Mouse (Mus musculus) left cerebral cortex, postnatal 4 days (tissue): ENCODE results near the gene R3hdm4. TPM values are rescaled to one million over a fixed set of nuclear protein-coding genes. Genes with fewer than 3 reads are reported as not detected.
"Not testable (repeated sequence)": the region's sequence is repeated elsewhere in the genome, so short reads cannot be mapped to it uniquely, and the experiment has no call there.

ENCODE experiments used
- DNase-seq: peaks from one replicate; pipeline ENCODE4 v3.0.0-alpha.2; 2022
- intact Hi-C: fragments of 180-260 bp; cut with DNase I; formaldehyde crosslinking; loops from one replicate; pipeline ENCODE4 v1.15.1; 2025
- total RNA-seq, 2 experiments: library from RNA; stranded (reverse); gene quantifications; 2 replicates each; pipeline ENCODE4 v1.2.3; 2021

The R3hdm4 gene
- total RNA-seq, 2 experiments from 2014 or later: 307 to 309 TPM

DNA sequence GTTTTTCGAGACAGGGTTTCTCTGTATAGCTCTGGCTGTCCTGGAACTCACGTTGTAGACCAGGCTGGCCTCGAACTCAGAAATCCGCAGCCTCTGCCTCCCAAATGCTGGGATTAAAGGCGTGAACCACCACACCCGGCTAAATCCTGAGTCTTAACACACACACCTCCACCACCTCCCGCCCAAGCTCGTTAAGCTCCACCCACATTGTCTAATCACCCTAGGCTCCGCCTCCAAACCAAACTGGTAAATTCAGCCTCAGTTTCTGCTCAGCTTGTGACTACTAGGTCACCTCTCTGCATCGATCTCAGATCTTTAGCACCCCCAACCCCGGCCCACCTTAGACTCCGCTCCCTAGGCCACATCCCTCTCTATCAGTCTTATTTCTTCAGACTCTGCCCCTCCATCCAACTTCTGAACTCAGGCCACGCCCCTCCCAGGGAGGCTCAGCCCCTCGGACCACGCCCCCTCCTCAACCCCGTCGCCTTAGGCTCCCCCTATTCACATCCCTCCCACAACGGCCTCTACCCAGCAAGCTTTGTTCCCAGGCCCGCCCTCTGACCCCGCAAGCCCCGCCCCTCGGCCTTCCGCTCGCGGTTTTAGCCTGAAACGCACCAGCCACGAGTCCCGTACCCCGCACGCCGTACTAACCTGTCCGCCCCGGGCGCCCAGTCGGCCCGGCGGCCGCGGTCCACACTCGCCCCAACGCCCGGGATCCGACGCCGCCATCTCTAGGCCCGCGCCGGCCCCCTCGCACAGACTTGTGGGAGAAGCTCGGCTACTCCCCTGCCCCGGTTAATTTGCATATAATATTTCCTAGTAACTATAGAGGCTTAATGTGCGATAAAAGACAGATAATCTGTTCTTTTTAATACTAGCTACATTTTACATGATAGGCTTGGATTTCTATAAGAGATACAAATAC, 12.6 kb downstream of the R3hdm4 start, which contains the start of gene Med16:
Gene Med16 (minus strand): TSS at position 757 of the 925 bp plus-strand sequence.
- intact Hi-C loops: no loop called here
- DNase-seq: peak; percentile 97

DNA sequence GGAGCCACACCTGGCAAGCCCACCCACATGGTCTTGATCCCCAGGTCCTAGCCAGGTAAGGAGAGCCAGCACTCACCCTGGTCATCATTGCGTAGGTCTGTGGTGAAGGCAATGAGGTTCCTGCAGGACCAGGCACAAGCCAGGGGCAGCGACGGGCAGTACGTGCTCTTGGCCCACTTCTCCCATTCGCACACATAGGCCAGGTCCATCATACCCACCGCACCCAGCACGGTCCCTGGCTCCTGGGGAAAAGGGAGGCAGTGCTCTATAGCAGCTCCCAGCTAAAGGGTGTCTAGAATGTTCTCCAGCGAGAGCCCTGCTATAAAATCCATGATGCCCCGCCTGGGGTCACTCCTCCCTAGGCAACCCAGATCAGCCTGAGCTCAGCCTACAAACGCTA, 13.6 kb downstream of the R3hdm4 start:
- intact Hi-C loops: no loop called here
- no peak for DNase-seq

DNA sequence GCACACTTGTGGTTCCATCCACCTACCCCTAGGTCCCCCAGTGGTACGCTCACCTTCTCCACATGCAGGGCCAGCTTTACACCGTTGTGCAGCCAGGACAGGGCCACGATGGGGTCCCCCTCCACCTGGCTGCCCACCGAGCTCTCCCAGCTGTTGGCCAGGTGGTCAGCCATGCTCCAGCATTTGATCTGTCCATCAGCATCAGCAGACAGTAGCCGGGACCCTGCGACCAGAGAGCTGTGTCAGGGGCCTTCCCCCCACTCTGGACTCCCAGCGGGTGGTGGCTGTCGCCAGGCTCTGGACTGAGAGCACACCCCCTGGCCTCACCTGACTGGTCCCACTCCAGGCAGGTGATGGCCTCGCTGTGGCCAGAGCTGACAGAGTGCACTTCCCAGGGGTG, 14.3 kb downstream of the R3hdm4 start:
- no peak for DNase-seq
- intact Hi-C loops: no loop called here

DNA sequence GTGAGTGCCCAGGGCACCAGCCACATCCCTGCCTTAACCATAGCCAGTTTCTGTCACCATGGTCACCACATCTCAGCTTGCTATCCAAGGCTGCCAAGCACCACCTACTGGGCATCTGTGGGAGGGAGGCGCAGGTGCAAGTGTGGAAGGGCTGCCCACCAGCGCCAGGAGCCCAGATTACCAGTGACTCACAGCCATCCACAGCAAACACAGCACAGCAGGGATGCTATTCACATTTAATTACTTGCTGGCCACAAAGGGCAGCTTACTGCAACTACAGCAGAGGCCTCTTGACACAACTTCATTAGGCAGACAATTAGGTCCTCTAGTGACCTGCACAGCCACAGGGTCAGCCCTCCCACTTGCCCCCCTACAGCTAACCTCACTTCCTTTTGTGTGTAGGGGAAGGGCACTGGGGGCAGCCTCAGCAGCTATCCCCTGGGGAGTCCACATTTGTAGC, 20.0 kb downstream of the R3hdm4 start:
- peak; percentile 78 for DNase-seq
- intact Hi-C loops: no loop called here

DNA sequence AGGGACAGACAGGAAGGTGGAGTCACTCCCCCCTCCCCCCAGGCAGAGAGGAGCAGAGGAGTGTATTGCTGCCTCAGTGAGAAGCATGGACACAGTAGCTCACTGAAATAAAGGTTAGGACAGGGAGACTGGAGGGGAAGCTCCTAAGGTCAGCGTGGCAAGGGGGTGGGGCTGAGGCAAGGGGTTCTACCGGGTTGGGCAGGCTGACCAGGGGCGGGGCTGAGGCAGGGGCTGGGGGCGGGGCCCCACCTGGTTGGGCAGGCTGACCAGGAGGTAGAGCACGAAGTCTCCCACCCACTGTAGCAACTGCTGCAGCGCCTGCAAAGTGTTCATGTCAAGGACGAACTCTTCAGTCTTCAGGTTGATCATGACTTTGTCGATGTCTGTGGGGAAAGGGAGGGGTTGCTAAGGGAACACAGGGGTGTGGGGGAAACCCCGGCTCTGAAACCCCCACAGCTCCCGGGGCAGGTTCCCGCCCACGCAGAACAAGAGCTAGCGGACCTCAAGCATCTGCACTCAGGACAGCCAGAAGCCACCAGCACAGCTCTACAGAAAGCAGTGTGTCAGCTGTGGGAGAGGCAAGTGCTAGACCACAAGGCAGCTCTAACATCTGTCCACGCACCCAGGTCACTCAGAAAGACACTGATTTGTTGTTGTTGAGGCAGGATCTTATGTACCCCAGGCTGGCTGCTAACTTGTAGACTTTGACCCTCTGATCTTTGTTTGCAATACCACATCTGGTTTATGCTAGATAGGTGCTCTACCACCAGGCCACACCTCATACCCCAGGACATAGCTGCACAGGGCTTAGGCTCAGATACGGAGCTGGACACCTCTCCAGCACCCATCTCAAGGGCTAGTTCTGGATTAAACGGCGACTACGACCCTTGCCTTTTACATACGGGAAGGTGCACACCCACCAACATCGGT, 23.4 kb downstream of the R3hdm4 start:
- intact Hi-C loops: no loop called here
- DNase-seq: no peak

DNA sequence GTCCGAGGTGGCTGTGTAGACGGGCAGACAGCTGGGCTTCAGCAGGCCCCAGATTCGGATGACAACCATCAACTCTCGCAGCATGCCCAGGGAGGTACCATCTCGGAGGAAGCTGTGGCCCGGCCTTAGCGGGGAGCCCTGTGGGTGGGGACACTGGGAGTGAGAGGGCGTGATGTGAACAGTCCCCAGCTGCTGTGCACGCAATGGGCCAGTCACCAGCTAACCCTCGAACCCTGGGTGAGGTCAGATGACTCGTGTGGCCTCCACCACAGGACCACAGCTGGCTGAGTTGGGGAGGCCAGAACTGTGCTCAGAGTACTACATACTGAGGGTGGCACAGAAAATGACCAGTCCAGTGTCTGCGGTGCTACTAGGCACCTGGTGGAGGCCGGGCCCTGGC, 24.2 kb downstream of the R3hdm4 start:
- intact Hi-C loops: no loop called here
- no peak for DNase-seq

DNA sequence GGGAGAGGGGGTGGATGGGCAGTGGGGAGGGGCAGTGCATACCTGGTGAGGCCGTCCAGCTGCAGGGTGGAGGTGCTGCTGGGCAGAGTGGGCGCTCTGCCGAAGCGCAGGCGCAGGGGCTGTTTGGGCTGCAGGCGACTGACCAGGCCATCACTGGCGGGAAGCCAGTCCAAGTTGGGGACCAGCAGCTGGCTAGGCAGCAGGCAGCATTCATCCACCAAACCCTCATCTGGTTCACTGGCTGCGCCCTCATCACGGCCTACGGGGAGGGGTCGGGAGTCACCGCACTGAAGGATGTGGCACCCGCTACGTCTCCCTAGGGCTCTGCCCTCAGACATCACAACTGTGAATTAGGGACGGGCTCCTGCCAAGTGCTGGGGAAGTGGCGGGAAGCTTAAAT, 24.7 kb downstream of the R3hdm4 start:
- DNase-seq: peak; percentile 52
- intact Hi-C loops: no loop called here

DNA sequence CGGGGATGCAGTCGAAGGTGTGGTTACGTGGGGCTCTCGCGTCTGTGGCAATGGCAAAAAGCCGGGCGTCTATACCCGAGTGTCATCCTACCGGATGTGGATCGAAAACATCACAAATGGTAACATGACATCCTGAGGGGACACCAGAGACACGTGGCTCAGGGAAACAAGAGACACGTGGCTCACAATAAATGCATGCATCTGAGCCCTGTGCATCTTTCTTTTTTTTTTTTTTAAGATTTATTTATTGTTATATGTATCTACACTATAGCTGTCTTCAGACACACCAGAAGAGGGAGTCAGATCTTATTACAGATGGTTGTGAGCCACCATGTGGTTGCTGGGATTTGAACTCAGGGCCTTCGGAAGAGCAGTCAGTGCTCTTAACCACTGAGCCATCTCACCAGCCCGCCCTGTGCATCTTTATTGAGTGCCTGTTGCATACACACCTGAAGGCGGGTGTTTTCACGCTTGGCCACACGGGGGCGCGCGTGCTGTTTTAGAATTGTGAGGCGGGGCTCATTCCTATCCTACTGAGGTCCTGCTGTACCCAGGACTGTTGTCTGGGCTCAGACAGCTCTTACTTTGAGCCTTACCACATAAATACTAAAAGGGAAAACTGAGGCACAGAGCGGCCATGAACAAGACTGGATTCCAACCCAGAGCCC, 28.4 kb downstream of the R3hdm4 start:
- DNase-seq: peak; percentile 85
- intact Hi-C loops: not testable (repeated sequence)

DNA sequence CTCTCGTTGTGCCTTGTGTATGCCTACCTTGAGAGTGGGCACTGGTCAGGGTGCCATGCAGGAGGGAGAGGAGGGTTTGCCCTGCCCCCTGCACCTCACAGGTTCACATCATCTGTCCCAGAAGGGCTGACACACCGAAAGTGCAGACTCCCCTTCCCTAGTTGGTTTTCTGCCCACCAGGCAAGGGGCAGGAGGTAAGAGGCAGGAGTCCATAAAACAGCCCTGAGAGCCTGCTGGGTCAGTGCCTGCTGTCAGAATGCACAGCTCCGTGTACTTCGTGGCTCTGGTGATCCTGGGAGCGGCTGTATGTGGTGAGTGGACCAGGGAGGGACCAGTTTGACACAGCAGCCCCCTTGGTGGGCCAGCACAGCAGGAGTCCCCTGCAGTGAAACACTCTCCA, 30.3 kb downstream of the R3hdm4 start, which contains the start of gene Cfd:
Gene Cfd (plus strand): TSS at position 184 of the 400 bp plus-strand sequence.
- intact Hi-C loops: no loop called here

DNA sequence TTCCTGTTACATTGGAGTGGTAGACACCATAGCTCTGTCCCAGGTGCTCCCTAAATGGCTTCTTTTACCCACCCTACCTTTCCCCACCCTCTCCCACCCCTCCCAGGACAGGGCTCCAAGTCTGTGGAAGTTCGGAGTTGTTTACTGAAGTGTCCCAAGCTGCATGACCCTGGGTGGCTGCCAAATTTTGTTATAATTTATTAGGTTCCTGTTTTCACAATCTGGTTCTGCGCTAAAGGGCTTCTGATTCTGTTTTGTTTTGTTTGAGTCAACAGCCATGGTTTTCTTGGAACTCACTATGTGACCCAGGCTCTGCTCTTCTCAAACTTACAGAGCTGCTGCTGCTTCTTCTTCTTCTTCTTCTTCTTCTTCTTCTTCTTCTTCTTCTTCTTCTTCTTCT, 31.6 kb downstream of the R3hdm4 start:
- DNase-seq: no peak
- intact Hi-C loops: no loop called here

More for the DNA sequence above, 30.3 kb downstream of the R3hdm4 start, which contains the start of gene Cfd:
- no peak for DNase-seq

DNA sequence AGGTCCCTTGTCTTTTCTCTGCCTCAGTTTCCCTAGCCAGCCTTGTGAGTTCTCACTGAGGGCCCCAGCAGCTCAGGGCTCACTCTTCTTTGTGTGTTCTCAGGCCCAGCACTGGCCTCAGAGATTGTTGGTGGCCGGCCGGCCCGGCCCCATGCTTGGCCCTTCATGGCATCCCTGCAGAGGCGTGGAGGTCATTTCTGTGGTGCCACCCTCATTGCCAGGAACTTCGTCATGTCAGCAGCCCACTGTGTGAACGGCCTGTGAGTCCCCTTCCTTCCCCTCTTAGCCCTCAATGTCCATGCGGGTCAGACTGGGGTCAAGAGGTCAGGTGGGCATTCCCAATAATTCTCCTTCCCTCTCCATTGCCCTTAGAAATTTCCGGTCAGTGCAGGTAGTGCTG, 34.4 kb downstream of the R3hdm4 start:
- DNase-seq: no peak
- intact Hi-C loops: no loop called here

DNA sequence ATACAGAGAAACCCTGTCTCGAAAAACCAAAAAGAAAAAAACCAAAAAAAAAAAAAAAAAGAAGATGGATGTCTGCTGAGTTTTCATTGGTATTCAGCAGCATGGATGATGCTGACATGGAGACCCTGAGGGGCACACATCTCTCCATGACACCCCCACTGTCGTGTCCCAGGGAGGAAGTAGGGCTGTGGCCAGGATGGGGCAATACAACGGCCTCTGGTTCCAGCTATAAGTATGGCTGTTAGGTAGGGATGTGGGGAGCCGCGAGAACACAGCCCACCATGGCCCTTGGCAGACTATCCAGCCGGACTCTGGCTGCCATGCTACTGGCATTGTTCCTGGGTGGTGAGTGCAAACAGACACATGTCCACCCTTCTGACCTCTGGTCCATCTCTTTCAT, 35.0 kb downstream of the R3hdm4 start, which contains the start of gene Elane:
Gene Elane (plus strand): TSS at position 194 of the 400 bp plus-strand sequence.
- intact Hi-C loops: no loop called here

DNA sequence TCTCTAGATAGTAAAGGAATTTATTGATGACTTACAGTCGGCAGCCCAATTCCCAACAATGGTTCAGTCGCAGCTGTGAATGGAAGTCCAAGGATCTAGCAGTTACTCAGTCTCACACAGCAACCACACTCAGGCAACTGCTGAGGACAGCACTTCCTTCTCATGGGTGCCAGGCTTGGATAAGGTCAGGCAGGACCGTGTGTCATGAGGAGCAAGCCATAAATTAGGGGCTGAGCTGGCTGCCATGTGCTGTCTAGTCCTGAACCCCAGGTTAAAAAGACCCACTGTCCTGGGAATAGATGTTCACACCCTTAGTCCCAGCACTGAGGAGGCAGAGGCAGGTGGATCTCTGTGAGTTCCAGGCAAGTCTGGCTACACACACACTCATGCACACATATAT, 36.1 kb downstream of the R3hdm4 start:
- intact Hi-C loops, DNase-seq: not testable (repeated sequence)

More for the DNA sequence above, 35.0 kb downstream of the R3hdm4 start, which contains the start of gene Elane:
- no peak for DNase-seq

DNA sequence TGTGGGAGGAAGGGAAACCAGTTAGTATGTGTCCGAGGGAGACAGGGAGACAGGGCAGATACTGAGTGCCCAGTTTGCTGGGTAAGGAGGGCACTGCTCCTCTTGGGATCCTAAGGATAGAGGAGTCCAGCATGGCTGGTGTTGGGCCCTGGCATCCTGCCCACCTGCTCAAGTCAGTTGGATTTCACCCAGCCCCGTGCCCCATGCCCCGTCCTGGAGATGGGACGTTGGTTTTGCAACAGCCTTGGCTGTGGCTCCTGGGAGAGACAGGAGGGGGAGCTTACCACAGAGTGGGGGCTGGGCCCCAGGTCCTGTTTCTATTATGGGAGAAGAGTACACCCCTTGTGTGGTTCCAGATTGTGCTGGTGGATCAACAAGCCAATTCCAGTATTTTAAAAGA, 36.6 kb downstream of the R3hdm4 start:
- intact Hi-C loops: no loop called here
- DNase-seq: peak; percentile 79

DNA sequence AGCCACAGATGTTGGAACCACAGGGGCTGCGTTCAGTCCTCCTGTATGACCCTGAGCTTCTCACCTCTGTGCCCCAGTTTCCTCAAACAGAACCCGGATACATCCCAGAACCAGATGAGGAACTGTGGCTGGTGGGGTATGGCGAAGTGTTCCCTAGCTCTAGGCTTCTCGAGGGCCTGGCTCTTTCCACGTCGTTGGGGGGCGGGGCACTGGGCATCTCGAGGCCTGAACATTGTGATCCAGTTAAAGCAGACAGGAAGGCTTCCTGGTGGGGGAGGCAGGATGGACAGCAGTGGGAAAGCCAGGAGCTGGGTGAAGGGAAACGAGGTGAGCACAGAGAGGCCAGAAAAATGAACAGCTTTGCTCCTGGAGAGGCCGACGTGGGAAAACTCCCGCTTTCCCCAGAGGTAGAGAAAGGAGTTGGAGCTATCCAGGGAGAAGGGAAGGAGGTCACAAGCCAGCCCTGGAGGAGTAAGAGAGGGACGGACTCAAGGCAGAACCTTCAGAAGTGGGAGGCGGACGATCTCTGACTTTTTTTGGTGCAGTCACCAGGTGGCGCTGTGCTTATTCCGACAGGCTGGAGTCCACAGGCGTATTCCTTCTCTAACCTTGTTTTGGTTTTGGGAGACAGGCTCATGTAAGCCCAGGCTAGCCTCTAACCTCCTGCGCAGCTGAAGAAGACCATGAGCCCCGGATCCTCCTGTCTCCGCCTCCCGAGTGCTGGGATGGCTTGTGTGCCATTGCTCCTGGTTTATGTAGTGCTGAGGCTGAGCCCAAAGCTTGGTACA, 37.5 kb downstream of the R3hdm4 start:
- peak; percentile 83 for DNase-seq
- intact Hi-C loops: no loop called here

DNA sequence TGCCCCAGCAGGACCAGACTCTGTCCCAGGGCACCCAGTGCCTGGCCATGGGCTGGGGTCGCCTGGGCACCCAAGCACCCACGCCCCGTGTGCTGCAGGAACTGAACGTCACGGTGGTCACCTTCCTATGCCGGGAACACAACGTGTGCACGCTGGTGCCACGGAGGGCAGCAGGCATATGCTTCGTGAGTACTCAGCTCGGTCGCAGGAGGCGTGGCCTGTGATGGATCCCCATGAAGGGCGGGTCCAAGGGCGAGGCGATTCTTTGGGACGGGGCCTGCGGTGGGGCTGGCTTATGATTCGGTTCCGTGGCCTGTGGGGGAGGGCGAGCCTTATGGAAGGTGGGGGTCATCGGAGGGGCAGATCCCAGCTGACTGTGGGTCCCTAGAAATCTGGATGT, 39.0 kb downstream of the R3hdm4 start:
- DNase-seq: no peak
- intact Hi-C loops: no loop called here

DNA sequence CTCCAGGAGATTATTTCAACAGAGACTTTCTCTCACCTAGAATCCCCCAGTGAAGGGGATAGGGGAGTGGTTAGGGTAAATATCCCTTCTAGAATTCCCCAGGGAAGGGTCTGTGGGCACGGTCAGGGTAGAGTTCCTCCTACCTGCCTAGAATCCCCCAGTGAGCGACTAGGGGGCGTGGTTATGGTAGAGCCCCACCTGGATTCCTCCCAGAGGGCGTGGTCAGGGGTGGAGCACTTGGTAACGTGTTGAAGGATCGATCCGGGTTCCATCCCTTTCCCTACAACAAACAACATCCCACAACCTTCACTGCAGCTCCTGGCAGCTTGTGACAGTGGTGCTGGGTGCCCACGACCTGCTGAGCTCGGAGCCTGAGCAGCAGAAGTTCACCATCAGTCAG, 40.3 kb downstream of the R3hdm4 start:
- intact Hi-C loops: no loop called here
- DNase-seq: no peak

DNA sequence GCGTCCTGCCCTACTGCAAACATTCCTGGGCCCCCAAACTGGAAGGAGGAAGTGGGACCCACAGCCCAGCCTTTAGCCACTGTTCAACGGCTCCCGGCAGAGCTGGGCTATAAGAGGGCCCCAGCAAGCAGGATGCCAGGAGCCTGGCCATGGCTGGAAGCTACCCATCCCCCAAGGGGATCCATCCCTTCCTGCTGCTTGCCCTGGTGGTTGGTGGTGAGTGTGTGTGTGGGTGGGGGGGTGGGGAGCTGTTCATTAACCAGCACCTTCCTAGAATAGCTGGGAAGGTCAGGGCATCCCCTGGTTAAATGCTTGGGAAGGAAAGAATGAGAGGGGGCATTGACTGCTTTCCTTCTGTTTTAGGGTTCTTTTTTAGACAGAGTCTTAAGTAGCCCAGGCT, 41.5 kb downstream of the R3hdm4 start:
- no peak for DNase-seq

DNA sequence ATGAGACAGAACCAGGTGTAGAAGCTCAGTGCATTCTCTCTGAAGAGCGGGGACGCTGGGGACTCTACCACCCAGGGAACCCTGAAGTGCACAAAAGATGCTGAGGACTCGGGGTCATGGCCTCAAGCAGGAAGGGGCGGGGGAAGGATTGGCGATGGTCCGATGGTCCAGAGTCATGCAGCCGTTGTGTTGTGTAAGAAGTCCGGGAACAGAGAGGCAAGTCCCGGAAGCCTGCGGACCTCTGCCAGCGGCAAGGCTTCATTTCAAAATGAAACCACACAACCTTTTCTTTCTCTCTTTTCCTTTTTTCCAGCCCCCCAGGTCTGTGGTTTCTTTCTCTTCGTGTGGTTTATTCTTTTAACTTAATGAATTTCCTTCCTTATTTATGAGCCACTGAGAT, 43.3 kb downstream of the R3hdm4 start:
- no peak for DNase-seq
- intact Hi-C loops: no loop called here

More for the DNA sequence above, 41.5 kb downstream of the R3hdm4 start:
- intact Hi-C loops: no loop called here

DNA sequence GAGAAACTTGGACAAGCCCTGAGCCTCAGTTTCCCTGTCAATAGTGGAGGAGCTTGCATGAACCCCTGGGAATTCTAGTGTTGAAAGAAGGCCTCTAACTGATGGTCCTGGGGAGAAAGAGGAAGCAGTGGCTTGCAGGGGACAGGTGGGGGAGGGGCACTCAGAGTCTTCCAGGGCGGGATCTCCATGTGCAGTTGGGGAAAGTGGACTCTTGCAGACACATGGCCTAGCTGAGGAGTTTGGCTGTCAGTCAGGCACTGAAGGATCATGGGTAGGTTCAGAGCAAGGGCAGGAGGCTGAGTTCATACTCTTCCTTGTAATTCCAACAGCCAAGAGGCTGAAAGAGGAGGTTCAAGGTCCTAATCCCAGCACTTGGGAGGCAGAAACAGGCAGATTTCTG, 43.8 kb downstream of the R3hdm4 start:
- intact Hi-C loops: no loop called here
- no peak for DNase-seq
